Mouse (Mus musculus) midbrain, postnatal 0 days (tissue): Measurements from ENCODE around the gene Bach1. TPM values are rescaled to one million over a fixed set of nuclear protein-coding genes. Genes with fewer than 3 reads are reported as not detected.

Source experiments
- ATAC-seq: fragments of 200-750 bp; cut with Nextera tagmentation; 2 replicates; pipeline ENCODE4 v1.8.0; 2017; ENCODE audit warnings: moderate number of reproducible peaks, mild to moderate bottlenecking, moderate TSS enrichment, moderate library complexity; ENCODE audit not compliant: low FRiP score
- DNase-seq: peaks from one replicate; pipeline ENCODE4 v3.0.0-alpha.2; 2015; ENCODE audit warnings: low spot score
- H3K27ac ChIP-seq: fragments of 300-500 bp; sonication (generic); 2 replicates; pipeline ENCODE4 v1.5.1; 2014; ENCODE audit warnings: low read depth, mild to moderate bottlenecking, low read length, mixed read lengths
- H3K27me3 ChIP-seq: fragments of 300-500 bp; sonication (generic); 2 replicates; pipeline ENCODE4 v1.6.1; 2014; ENCODE audit warnings: low read length, control low read depth, mixed read lengths; ENCODE audit not compliant: insufficient read depth
- H3K36me3 ChIP-seq: fragments of 300-500 bp; sonication (generic); 2 replicates; pipeline ENCODE4 v1.6.1; 2014; ENCODE audit warnings: low read length, control low read depth, mixed read lengths; ENCODE audit not compliant: insufficient read depth
- H3K4me1 ChIP-seq: fragments of 300-500 bp; sonication (generic); 2 replicates; pipeline ENCODE4 v1.6.1; 2014; ENCODE audit warnings: mild to moderate bottlenecking, control low read depth, antibody characterized with exemption, low read length, mixed read lengths; ENCODE audit not compliant: insufficient read depth
- H3K4me2 ChIP-seq: fragments of 300-500 bp; sonication (generic); 2 replicates; pipeline ENCODE4 v1.6.1; 2014; ENCODE audit warnings: low read depth, mild to moderate bottlenecking, low read length, mixed read lengths; ENCODE audit not compliant: poor library complexity, severe bottlenecking
- H3K4me3 ChIP-seq: fragments of 300-500 bp; sonication (generic); 2 replicates; pipeline ENCODE4 v1.5.1; 2014; ENCODE audit warnings: low read depth, mild to moderate bottlenecking, low read length, moderate library complexity
- H3K9ac ChIP-seq: fragments of 300-500 bp; sonication (generic); replicated peaks from 2 replicates; pipeline ENCODE4 v1.6.1; 2014; ENCODE audit warnings: mild to moderate bottlenecking, low read length, moderate library complexity, mixed read lengths; ENCODE audit not compliant: poor library complexity, severe bottlenecking
- H3K9me3 ChIP-seq: fragments of 300-500 bp; sonication (generic); 2 replicates; pipeline ENCODE4 v1.6.1; 2016; ENCODE audit warnings: low read length, control low read depth
- CTCF ChIP-seq: IDR thresholded peaks from 2 replicates; pipeline ENCODE4 v1.5.1; 2016; ENCODE audit warnings: antibody characterized with exemption, mild to moderate bottlenecking
- WGBS: fragments of 180-500 bp; shearing (Covaris S2); extraction: QIAGEN DNeasy Blood & Tissue Kit; methylation state at CpG from one replicate; pipeline ENCODE4 v1.1.7; 2014; 5-methylcytosine and 5-hydroxymethylcytosine counted together
- polyA plus RNA-seq: library from polyadenylated mRNA; unstranded; fragments of >200 nt; fragmentation: Nextera tagmentation; extraction: Ambion mirVana; gene quantifications from 2 replicates; pipeline ENCODE4 v1.2.1, GENCODE M21; 2015
- total RNA-seq: library from RNA; depleted of rRNA; stranded (reverse); fragments of >200 nt; gene quantifications from 2 replicates; pipeline ENCODE4 v1.2.3, GENCODE M21; 2014

Gene Bach1
- total and polyA plus RNA-seq, 2 experiments from 2014 or later: 10.3 to 32.9 TPM

DNA sequence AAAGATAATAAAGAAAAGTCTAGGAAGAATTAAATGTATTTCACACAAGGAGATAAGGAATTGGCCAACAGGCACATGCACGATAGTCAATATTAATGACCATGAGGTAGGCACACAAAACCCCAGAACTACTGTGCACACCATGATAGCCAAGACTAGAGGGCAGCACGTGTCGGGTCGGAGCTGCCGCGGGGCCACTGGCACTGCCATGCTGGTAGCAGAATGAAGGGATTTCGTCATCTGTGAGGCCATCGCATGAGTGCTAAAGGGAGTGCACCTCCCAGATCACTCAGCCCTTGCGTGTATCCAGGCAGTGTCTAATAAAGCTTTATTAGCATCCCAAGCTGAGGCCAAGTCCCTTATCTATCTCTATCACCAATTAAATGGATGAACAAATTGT lies 11.2 kb downstream of the Bach1 start:
- Histone ChIP-seq H3K27me3 (no peaks in the 10 kb centered on the region), H3K4me3 (no peak overlapping the region), H3K36me3 (no peaks in the 10 kb centered on the region), H3K9ac (no peak overlapping the region), H3K4me2 (no peak overlapping the region), H3K27ac (no peak overlapping the region), H3K4me1 (peaks cover 8% of the 10 kb centered on the region), H3K9me3 (no peaks in the 10 kb centered on the region)
- DNase-seq: no peak
- TF ChIP-seq CTCF: no peak
- 94% methylated on average over 9 of the region's 9 CpGs for WGBS
- ATAC-seq: no peak

- no peak for ATAC-seq
- Histone ChIP-seq H3K27ac (no peak overlapping the region), H3K9ac (no peak overlapping the region), H3K27me3 (no peaks in the 10 kb centered on the region), H3K4me3 (no peak overlapping the region), H3K4me2 (no peak overlapping the region), H3K36me3 (peaks cover 7% of the 10 kb centered on the region; the same call in 1 of the 2 replicates), H3K9me3 (no peaks in the 10 kb centered on the region), H3K4me1 (0 out of 2 replicates have a peak, but pooled peaks cover 4% of the 10 kb centered on the region)
- no peak for TF ChIP-seq CTCF
- 92% methylated on average over 2 of the region's 2 CpGs for WGBS
- DNase-seq: no peak
Observed at GRCm38 (mm10) chr16:87711961-87712360, 13.2 kb downstream of the Bach1 start.

- WGBS: 81% methylated on average over 18 of the region's 18 CpGs
- Histone ChIP-seq H3K9me3 (no peaks in the 10 kb centered on the region), H3K4me2 (no peak overlapping the region), H3K36me3 (peaks cover 7% of the 10 kb centered on the region; the same call in 1 of the 2 replicates), H3K27ac (no peak overlapping the region), H3K4me1 (0 out of 2 replicates have a peak, but pooled peaks cover 4% of the 10 kb centered on the region), H3K9ac (no peak overlapping the region), H3K27me3 (no peaks in the 10 kb centered on the region), H3K4me3 (no peak overlapping the region)
- DNase-seq (no peak), ATAC-seq (no peak)
- no peak for TF ChIP-seq CTCF
Observed at GRCm38 (mm10) chr16:87712986-87713693, 14.4 kb downstream of the Bach1 start.

DNA sequence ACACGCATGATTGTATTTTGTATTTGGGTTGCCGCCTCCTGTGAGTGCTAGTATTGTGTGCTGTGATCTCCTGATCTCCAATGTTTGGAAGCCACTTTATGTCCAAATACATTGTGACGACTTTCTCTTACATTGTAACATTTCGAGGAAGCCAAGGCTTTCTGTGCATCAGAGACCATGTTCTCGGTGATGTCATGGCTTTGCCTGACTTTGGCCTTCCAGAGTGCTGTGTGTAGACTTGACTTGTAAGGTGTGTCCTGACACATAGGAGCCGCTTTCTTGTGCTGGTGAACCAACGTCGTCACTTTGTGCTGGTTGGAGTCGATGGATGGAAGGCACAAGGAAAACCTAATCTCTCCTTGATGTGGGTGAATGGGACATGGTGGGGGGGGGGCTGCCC lies 15.8 kb downstream of the Bach1 start:
- H3K4me1 ChIP-seq: 0 out of 2 replicates have a peak, but pooled peaks cover 4% of the 10 kb centered on the region
- DNase-seq (no peak), ATAC-seq (no peak)
- H3K4me3 ChIP-seq: no peak overlapping the region
- H3K27me3 ChIP-seq: no peaks in the 10 kb centered on the region
- no peak overlapping the region for H3K27ac ChIP-seq
- 89% methylated on average over 9 of the region's 9 CpGs for WGBS
- peaks cover 7% of the 10 kb centered on the region; the same call in 1 of the 2 replicates for H3K36me3 ChIP-seq
- H3K9me3 ChIP-seq: no peaks in the 10 kb centered on the region
- no peak overlapping the region for H3K4me2 ChIP-seq
- no peak overlapping the region for H3K9ac ChIP-seq
- no peak for TF ChIP-seq CTCF

DNA sequence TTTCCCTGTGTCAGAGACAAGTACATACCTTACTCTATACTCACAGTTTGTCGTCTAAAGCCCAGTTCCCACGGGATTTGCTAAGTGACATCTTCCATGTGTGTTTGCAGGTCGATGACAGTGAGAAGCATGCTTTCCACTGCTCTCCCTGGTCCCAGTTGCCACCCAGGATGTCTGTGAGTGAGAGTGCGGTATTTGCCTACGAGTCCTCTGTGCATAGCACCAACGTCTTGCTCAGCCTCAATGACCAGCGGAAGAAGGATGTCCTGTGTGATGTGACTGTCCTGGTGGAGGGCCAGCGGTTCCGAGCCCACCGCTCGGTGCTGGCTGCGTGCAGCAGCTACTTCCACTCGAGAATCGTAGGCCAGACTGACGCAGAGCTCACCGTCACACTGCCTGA lies 16.5 kb downstream of the Bach1 start:
- DNase-seq (no peak), ATAC-seq (no peak)
- no peak for TF ChIP-seq CTCF
- 90% methylated on average over 16 of the region's 16 CpGs for WGBS
- H3K9ac ChIP-seq: no peak overlapping the region
- H3K36me3 ChIP-seq: peaks cover 7% of the 10 kb centered on the region; the same call in 1 of the 2 replicates
- no peaks in the 10 kb centered on the region for H3K27me3 ChIP-seq
- H3K27ac ChIP-seq: no peak overlapping the region
- 0 out of 2 replicates have a peak, but pooled peaks cover 4% of the 10 kb centered on the region for H3K4me1 ChIP-seq
- H3K4me3 ChIP-seq: no peak overlapping the region
- H3K9me3 ChIP-seq: no peaks in the 10 kb centered on the region
- no peak overlapping the region for H3K4me2 ChIP-seq

- Histone ChIP-seq H3K9me3 (no peaks in the 10 kb centered on the region), H3K9ac (no peak overlapping the region), H3K4me1 (0 out of 2 replicates have a peak, but pooled peaks cover 4% of the 10 kb centered on the region), H3K4me2 (no peak overlapping the region), H3K27me3 (no peaks in the 10 kb centered on the region), H3K36me3 (peaks cover 7% of the 10 kb centered on the region; the same call in 1 of the 2 replicates), H3K27ac (no peak overlapping the region), H3K4me3 (no peak overlapping the region)
- WGBS: 79% methylated on average over 11 of the region's 11 CpGs
- DNase-seq (no peak), ATAC-seq (no peak)
- no peak for TF ChIP-seq CTCF
Observed at GRCm38 (mm10) chr16:87716269-87716668, 17.5 kb downstream of the Bach1 start.
